Mouse (Mus musculus): ENCODE measurements around the gene Btg4.
"Not testable (repeated sequence)": the region's sequence is repeated elsewhere in the genome, so short reads cannot be mapped to it uniquely, and the experiment has no call there.

DNA sequence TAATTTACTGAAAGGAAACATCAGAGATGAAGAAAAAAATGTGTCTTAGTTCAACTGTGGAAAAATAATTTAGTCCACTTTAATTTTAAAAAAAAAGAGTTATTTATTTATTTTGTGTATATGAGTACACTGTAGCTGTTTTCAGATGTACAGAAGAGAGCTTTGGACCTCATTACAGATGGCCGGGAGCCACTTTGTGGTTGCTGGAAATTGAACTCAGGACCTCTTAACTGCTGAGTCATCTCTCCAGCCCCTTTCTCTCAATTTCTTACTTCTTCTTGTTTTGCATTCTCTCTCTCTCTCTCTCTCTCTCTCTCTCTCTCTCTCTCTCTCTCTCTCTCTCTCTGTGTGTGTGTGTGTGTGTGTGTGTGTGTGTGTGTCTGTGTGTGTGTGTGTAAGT lies 78.7 kb downstream of the Btg4 start:
- TF ChIP-seq CTCF, EP300 (IDR thresholded peaks at IDR 0.05; ENCODE audit: low read depth): not testable (repeated sequence)

All from heart, postnatal 0 days (tissue).